Mouse (Mus musculus) CD8-positive naive resting alpha-beta T cell, adult 2 months (primary cell): ENCODE measurements around the gene Nlrc5.

Experiments used
- DNase-seq, 2 experiments: peaks; one replicate each; pipeline ENCODE4 v3.0.0; 2022; ENCODE audit warnings: low read depth in 2 of 2, low spot score in 2 of 2

Nlrc5 gene

DNA sequence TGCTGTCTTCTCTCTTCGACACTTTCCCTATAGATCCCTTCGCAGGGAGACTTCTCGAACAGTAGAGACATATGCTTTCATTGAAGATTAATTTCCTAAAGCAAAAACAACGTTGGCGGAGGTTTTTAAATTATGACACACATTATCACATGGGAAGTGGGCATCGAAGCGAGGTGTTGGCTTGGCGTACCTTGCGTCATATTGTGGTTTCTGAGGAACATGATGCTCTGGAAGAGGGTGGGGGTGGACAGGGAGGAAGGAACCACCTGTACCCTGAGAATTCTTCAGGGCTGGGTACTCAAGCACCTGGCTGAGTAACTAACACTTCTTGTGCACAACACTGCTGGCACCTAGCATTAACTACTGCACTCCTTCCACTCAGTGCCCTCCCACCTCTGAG, 90.4 kb downstream of the Nlrc5 start:
- no peak for DNase-seq

GRCm38 (mm10) chr8:94527178-94527577, 93.0 kb downstream of the Nlrc5 start:
- DNase-seq: no peak

DNA sequence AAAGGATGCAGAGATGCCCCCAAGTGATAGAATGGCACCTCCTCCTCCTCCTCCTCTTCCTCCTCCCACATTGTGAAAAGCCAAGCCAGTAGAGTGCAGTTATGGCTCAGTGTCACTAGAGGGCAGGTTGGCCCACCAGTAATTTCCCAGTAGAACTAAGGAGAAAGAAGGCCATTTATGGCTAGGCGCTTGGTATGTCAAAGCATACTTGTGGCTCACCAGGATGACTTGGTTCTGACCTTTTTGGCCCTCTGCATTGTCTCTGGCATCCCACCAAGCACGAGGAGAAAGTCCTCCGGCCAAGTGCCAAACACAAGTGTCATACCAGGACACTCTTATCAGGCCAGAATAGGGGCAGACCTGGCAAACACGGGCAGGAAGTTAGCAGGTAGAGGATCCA, 94.1 kb downstream of the Nlrc5 start:
- DNase-seq: peak; percentile 31 to 51

GRCm38 (mm10) chr8:94529875-94530274, 95.7 kb downstream of the Nlrc5 start:
- DNase-seq: no peak

GRCm38 (mm10) chr8:94530643-94531042, 96.5 kb downstream of the Nlrc5 start:
- DNase-seq: no peak

GRCm38 (mm10) chr8:94532000-94532399, 97.8 kb downstream of the Nlrc5 start:
- no peak for DNase-seq

GRCm38 (mm10) chr8:94532525-94532872, 98.3 kb downstream of the Nlrc5 start:
- no peak for DNase-seq

- DNase-seq: peak; percentile 37 to 43
These were observed 98.9 kb downstream of the Nlrc5 start, which contains the start of gene Cpne2 for GRCm38 (mm10) chr8:94532873-94533671. TSS of gene Cpne2 (plus strand) at chr8:94532990.

- DNase-seq: no peak
These were observed 100.5 kb downstream of the Nlrc5 start for GRCm38 (mm10) chr8:94534612-94535011.

DNA sequence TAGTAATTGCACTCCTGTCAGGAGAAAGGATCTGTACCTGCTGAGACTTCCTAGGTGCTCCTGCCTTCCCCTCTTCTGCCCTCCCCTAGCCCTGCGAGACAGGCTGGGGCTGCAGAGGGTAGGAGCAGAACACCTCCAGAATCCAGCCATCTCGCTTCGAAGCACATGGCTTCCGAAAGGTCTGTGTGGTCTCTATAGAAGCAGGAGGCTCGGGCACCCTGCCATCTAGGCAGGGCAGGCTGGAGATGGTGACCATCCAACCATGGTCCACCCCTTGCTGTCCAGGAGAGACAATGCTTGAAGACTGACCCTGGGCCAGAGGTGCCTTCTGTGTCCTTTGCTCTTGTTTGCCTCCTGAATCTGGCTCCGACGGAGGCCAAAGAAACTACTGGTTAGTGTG, 101.5 kb downstream of the Nlrc5 start:
- no peak for DNase-seq

- no peak for DNase-seq
These were observed 103.3 kb downstream of the Nlrc5 start for GRCm38 (mm10) chr8:94537456-94537855.

DNA sequence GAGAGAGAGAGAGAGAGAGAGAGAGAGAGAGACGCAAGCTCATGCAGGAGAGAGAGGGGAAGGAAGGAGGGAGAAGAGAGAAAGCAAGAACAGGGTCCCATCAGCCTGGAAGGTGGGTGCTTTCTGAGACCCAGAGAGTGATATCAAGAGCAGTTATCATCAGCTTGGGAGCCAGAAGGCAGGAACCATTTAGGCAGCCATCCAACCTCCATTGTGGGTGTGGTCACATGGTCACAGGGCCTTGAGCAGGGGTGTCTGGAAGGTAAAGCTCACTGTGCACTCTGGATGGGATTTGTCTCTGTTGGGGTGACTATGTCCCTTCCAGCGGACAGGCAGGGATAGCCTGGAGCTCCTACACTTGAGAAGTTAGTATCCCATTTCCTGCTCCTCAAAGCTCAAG, 105.9 kb downstream of the Nlrc5 start:
- no peak for DNase-seq

GRCm38 (mm10) chr8:94540889-94541795, 107.0 kb downstream of the Nlrc5 start:
- DNase-seq: no peak

GRCm38 (mm10) chr8:94543981-94544380, 109.8 kb downstream of the Nlrc5 start:
- DNase-seq: no peak

GRCm38 (mm10) chr8:94549041-94549440, 114.9 kb downstream of the Nlrc5 start:
- no peak for DNase-seq

- DNase-seq: no peak
These were observed 115.3 kb downstream of the Nlrc5 start for GRCm38 (mm10) chr8:94549482-94549881.

GRCm38 (mm10) chr8:94549998-94550397, 115.8 kb downstream of the Nlrc5 start:
- DNase-seq: no peak

- DNase-seq: no peak
These were observed 117.6 kb downstream of the Nlrc5 start for GRCm38 (mm10) chr8:94551471-94552422.

DNA sequence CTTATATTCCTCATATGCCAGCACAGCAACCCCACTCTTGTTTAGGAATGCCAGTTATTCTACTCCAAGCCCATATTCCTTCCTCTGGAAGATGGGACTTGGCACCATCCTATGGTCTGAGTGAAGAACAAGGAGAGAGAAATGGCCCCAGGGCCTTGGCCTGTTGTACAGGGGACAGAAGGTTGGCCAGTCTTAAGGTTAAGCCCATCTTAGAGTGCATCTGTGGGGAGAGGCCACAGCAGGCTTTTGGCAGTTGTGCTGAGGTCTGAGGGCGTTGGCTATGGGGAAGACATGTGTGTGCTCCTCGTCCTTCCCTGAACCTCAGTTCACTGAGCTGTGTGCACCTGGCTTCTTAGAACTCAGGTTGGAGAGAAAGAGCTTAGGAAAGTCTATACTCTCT, 118.5 kb downstream of the Nlrc5 start:
- no peak for DNase-seq

- DNase-seq: no peak
These were observed 123.1 kb downstream of the Nlrc5 start for GRCm38 (mm10) chr8:94557281-94557680.

- DNase-seq: no peak
These were observed 127.1 kb downstream of the Nlrc5 start for GRCm38 (mm10) chr8:94561256-94561655.
